Mouse (Mus musculus) megakaryocyte, embryonic 14.5 days (primary cell): ENCODE data around the gene Ecsit.

ENCODE experiments used
- FLI1 ChIP-seq: IDR thresholded peaks from 2 replicates; pipeline ENCODE4 v1.6.1; 2012; ENCODE audit warnings: low read length, inconsistent platforms, mixed read lengths
- GATA1 ChIP-seq: IDR thresholded peaks from 3 replicates; pipeline ENCODE4 v1.6.1; 2012; ENCODE audit warnings: mixed read lengths, low read length, inconsistent platforms, borderline replicate concordance

GRCm38 (mm10) chr9:22054411-22055076 lies 30.7 kb downstream of the Ecsit start:
- no peak for TF ChIP-seq FLI1
- TF ChIP-seq GATA1: no peak
